Mouse (Mus musculus) induced T-regulatory cell, adult 2 months (primary cell): ENCODE measurements at regions not wholly inside any gene's neighbourhood (a gene's known extent, or its start where the extent isn't known, plus 50 kb on each side); places are given as distances from the start of the nearest gene placed in this dataset.

Experiments
- DNase-seq: peaks from one replicate; pipeline ENCODE4 v3.0.0-alpha.2; 2012; ENCODE audit warnings: low read depth

- no peak for DNase-seq
Measured at GRCm38 (mm10) chr10:27995035-27995399, 79.6 kb upstream of the Ptprk start.

DNA sequence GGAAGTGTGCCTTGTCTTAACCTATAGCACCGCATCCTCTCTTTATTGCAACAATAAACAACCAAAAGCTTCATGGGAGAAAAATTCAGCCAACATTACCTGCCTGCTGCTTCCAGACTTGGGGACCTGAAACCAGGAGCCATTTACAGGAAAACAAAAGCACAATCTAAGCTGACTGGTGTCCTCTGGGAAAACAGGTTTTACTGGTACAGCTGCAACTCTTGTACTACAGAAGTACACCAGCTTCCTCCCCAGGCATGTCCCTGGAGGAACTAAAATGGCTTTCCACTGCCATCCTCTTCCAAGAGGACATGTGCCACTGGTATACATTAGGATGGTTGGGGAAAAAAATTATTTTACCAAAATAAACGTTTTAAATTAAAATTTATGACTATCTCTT is 63.9 kb upstream of the Ptprk start:
- no peak for DNase-seq

- DNase-seq = no peak
Measured at GRCm38 (mm10) chr10:28012135-28012534, 62.5 kb upstream of the Ptprk start.

GRCm38 (mm10) chr10:28013401-28013800 is 61.2 kb upstream of the Ptprk start:
- DNase-seq = no peak

DNA sequence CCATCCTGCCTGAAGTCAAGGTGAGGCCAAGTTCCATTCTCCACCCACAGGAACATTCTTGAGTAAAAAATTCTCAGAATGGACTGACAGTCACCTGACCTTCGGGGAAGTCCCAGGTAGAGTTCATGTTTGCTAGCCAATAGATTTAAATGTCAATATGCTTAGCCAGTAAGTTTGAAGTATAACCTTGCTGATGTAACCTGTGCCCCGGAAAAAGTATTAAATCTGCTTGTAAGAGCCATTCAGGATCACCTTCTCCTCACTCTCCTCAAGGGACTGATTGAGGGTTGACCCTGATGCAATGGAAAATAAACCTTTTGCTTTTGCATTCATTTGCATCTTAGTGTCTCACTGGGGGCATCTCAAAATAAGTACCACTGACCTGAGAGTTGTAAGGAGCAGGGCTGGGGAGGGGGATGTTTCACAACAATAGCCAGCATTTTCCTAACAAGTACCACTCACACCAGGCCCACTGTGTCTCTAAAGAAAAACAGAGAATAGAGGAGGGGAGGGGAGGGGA is 60.3 kb upstream of the Ptprk start:
- no peak for DNase-seq
